Mouse (Mus musculus) MEL (cell line): ENCODE data around the gene Gm5426. TPM values are rescaled to one million over a fixed set of nuclear protein-coding genes. Genes with fewer than 3 reads are reported as not detected.

Experiments
- DNase-seq: peaks from one replicate; pipeline ENCODE4 v3.0.0; 2011; ENCODE audit warnings: low read depth, low spot score
- H3K27ac ChIP-seq: 2 replicates; pipeline ENCODE4 v1.5.1; 2012; ENCODE audit warnings: low read depth, mild to moderate bottlenecking, control low read depth, low read length, moderate library complexity; ENCODE audit not compliant: control insufficient read depth
- H3K27me3 ChIP-seq, 2 experiments: fragments of 150-350 bp in 1 of 2; sonication (generic) in 1 of 2; 2 replicates each; pipeline ENCODE4 v1.6.1; 2012; ENCODE audit warnings: low read length in 2 of 2, mild to moderate bottlenecking in 2 of 2, improper control_type of control experiment in 1 of 2, moderate library complexity in 1 of 2; ENCODE audit not compliant: insufficient read depth in 2 of 2, control insufficient read depth in 1 of 2
- H3K36me3 ChIP-seq, 2 experiments: 2 replicates each; pipeline ENCODE4 v1.6.1; 2012 to 2014; ENCODE audit warnings: low read length in 2 of 2, improper control_type of control experiment in 1 of 2, inconsistent platforms in 1 of 2, mild to moderate bottlenecking in 1 of 2; ENCODE audit not compliant: insufficient read depth in 2 of 2, control insufficient read depth in 1 of 2
- H3K4me1 ChIP-seq, 2 experiments: fragments of 150-350 bp in 1 of 2; sonication (generic) in 1 of 2; 2 replicates each; pipeline ENCODE4 v1.6.1; 2012; ENCODE audit warnings: low read length in 2 of 2, improper control_type of control experiment in 1 of 2, mild to moderate bottlenecking in 1 of 2; ENCODE audit not compliant: insufficient read depth in 2 of 2, control insufficient read depth in 1 of 2
- H3K4me3 ChIP-seq, 2 experiments: fragments of 150-350 bp in 1 of 2; sonication (generic) in 1 of 2; 2 replicates each; pipeline ENCODE4 v1.5.1; 2012; ENCODE audit warnings: low read depth in 2 of 2, low read length in 2 of 2, mild to moderate bottlenecking in 2 of 2, moderate library complexity in 2 of 2, control low read depth in 1 of 2, improper control_type of control experiment in 1 of 2; ENCODE audit not compliant: control insufficient read depth in 1 of 2, insufficient read depth in 1 of 2
- H3K79me2 ChIP-seq: 2 replicates; pipeline ENCODE4 v1.6.1; 2012; ENCODE audit warnings: mild to moderate bottlenecking, low read length, moderate library complexity; ENCODE audit not compliant: control insufficient read depth, poor library complexity, insufficient read depth
- H3K9ac ChIP-seq: 2 replicates; pipeline ENCODE4 v1.6.1; 2012; ENCODE audit warnings: low read depth, mild to moderate bottlenecking, control low read depth, low read length, moderate library complexity; ENCODE audit not compliant: control insufficient read depth, poor library complexity, severe bottlenecking
- H3K9me3 ChIP-seq: fragments of 150-350 bp; sonication (generic); replicated peaks from 2 replicates; pipeline ENCODE4 v1.6.1; 2012; ENCODE audit warnings: mild to moderate bottlenecking, low read length, improper control_type of control experiment, moderate library complexity; ENCODE audit not compliant: insufficient read depth
- BHLHE40 ChIP-seq: IDR thresholded peaks from 2 replicates; pipeline ENCODE4 v1.6.1; 2012; ENCODE audit warnings: low read depth, mild to moderate bottlenecking, inconsistent platforms, low read length, improper control_type of control experiment, borderline replicate concordance
- CHD1 ChIP-seq: IDR thresholded peaks from 2 replicates; pipeline ENCODE4 v1.6.1; 2012; ENCODE audit warnings: low read depth, mild to moderate bottlenecking, inconsistent platforms, low read length, improper control_type of control experiment
- CHD2 ChIP-seq: IDR thresholded peaks from 2 replicates; pipeline ENCODE4 v1.6.1; 2011; ENCODE audit warnings: low read length, improper control_type of control experiment
- E2F4 ChIP-seq: IDR thresholded peaks from 2 replicates; pipeline ENCODE4 v1.6.1; 2011; ENCODE audit warnings: low read depth, low read length, improper control_type of control experiment, borderline replicate concordance
- ELF1 ChIP-seq: IDR thresholded peaks from 2 replicates; pipeline ENCODE4 v1.6.1; 2014; ENCODE audit warnings: low read depth, mild to moderate bottlenecking, inconsistent platforms, low read length, improper control_type of control experiment, moderate library complexity
- JUND ChIP-seq: IDR thresholded peaks from 2 replicates; pipeline ENCODE4 v1.6.1; 2011; ENCODE audit warnings: low read depth, mild to moderate bottlenecking, improper control_type of control experiment, low read length
- MAX ChIP-seq: IDR thresholded peaks from 2 replicates; pipeline ENCODE4 v1.6.1; 2011; ENCODE audit warnings: low read length, improper control_type of control experiment
- MAZ ChIP-seq: IDR thresholded peaks from 2 replicates; pipeline ENCODE4 v1.6.1; 2012; ENCODE audit warnings: low read depth, mild to moderate bottlenecking, inconsistent platforms, low read length, improper control_type of control experiment
- MYB ChIP-seq: IDR thresholded peaks from 2 replicates; pipeline ENCODE4 v1.6.1; 2011; ENCODE audit warnings: mild to moderate bottlenecking, low read depth, low read length, improper control_type of control experiment
- MYC ChIP-seq: IDR thresholded peaks from 2 replicates; pipeline ENCODE4 v1.6.1; 2011; ENCODE audit warnings: low read depth, mild to moderate bottlenecking, low read length, improper control_type of control experiment, moderate library complexity
- NRF1 ChIP-seq: IDR thresholded peaks from 2 replicates; pipeline ENCODE4 v1.6.1; 2014; ENCODE audit warnings: low read depth, mild to moderate bottlenecking, inconsistent platforms, low read length, improper control_type of control experiment, moderate library complexity; ENCODE audit not compliant: poor library complexity, insufficient read depth, severe bottlenecking
- POLR2A ChIP-seq, 2 experiments: IDR thresholded peaks; 2 replicates each; pipeline ENCODE4 v1.6.1; 2011 to 2012; ENCODE audit warnings: low read length in 2 of 2, mild to moderate bottlenecking in 2 of 2, control low read depth in 1 of 2, improper control_type of control experiment in 1 of 2, low read depth in 1 of 2, moderate library complexity in 1 of 2; ENCODE audit not compliant: control insufficient read depth in 1 of 2, insufficient read depth in 1 of 2, poor library complexity in 1 of 2
- POLR2AphosphoS2 ChIP-seq: IDR thresholded peaks from 2 replicates; pipeline ENCODE4 v1.6.1; 2011; ENCODE audit warnings: low read length, improper control_type of control experiment
- POLR2AphosphoS5 ChIP-seq: IDR thresholded peaks from 2 replicates; pipeline ENCODE4 v1.6.1; 2012; ENCODE audit warnings: low read depth, borderline replicate concordance, mild to moderate bottlenecking, inconsistent platforms, low read length, moderate library complexity, mixed read lengths
- SIN3A ChIP-seq: IDR thresholded peaks from 2 replicates; pipeline ENCODE4 v1.6.1; 2012; ENCODE audit warnings: low read length, improper control_type of control experiment, inconsistent platforms
- SMC3 ChIP-seq: IDR thresholded peaks from 2 replicates; pipeline ENCODE4 v1.6.1; 2011; ENCODE audit warnings: low read depth, low read length, improper control_type of control experiment
- TCF12 ChIP-seq: IDR thresholded peaks from 2 replicates; pipeline ENCODE4 v1.6.1; 2014; ENCODE audit warnings: low read depth, mild to moderate bottlenecking, inconsistent platforms, low read length, improper control_type of control experiment, moderate library complexity
- USF1 ChIP-seq: IDR thresholded peaks from 2 replicates; pipeline ENCODE4 v1.6.1; 2014; ENCODE audit warnings: low read depth, mild to moderate bottlenecking, inconsistent platforms, low read length, improper control_type of control experiment, moderate library complexity
- USF2 ChIP-seq, 2 experiments: IDR thresholded peaks; 2 replicates each; pipeline ENCODE4 v1.6.1; 2011 to 2012; ENCODE audit warnings: improper control_type of control experiment in 2 of 2, low read length in 2 of 2, borderline replicate concordance in 1 of 2, inconsistent platforms in 1 of 2, low read depth in 1 of 2, mild to moderate bottlenecking in 1 of 2; ENCODE audit not compliant: insufficient read depth in 1 of 2
- ZC3H11A ChIP-seq: IDR thresholded peaks from 2 replicates; pipeline ENCODE4 v1.6.1; 2012; ENCODE audit warnings: low read depth, mild to moderate bottlenecking, inconsistent platforms, low read length, improper control_type of control experiment
- ZNF384 ChIP-seq: IDR thresholded peaks from 2 replicates; pipeline ENCODE4 v1.6.1; 2012; ENCODE audit warnings: low read depth, mild to moderate bottlenecking, inconsistent platforms, low read length, improper control_type of control experiment
- polyA plus RNA-seq, 2 experiments: library from polyadenylated mRNA; stranded (reverse) in 1 of 2; unstranded in 1 of 2; fragments of >175 nt in 1 of 2; fragments of >200 nt in 1 of 2; gene quantifications; 2 replicates each; pipeline versions ENCODE4 v1.2.1 to v1.2.4; 2012; ENCODE audit warnings: low replicate concordance in 2 of 2, low read depth in 1 of 2; ENCODE audit not compliant: insufficient read length in 2 of 2, insufficient read depth in 1 of 2, missing spikeins in 1 of 2
- total RNA-seq: library from RNA; depleted of rRNA; stranded (reverse); fragments of 300-350 nt; gene quantifications from 2 replicates; pipeline ENCODE4 v1.2.3, GENCODE M21; 2012

Gene Gm5426
- total and polyA plus RNA-seq, 3 experiments = 1.0 TPM; not detected in 2

GRCm38 (mm10) chr10:96173771-96174170 is 37.4 kb downstream of the Gm5426 start:
- no peak for TF ChIP-seq NRF1
- no peak for TF ChIP-seq USF2 (IDR thresholded peaks at IDR 0.05; ENCODE audit: borderline replicate concordance in 1 of 2, insufficient read depth in 1 of 2, low read depth in 1 of 2, low read length in 2 of 2)
- no peak for TF ChIP-seq ZNF384
- no peak for TF ChIP-seq SMC3
- TF ChIP-seq CHD1 = no peak
- no peak for TF ChIP-seq MYC
- TF ChIP-seq BHLHE40 = no peak
- TF ChIP-seq ZC3H11A = no peak
- TF ChIP-seq CHD2 = no peak
- no peak for TF ChIP-seq TCF12
- no peak for TF ChIP-seq MAZ
- no peak for TF ChIP-seq USF1
- no peak for TF ChIP-seq JUND
- no peak for TF ChIP-seq POLR2AphosphoS5
- no peak for TF ChIP-seq POLR2AphosphoS2
- H3K4me1 ChIP-seq = peaks cover under 1 to 3% of the 10 kb centered on the region in 2 experiments
- H3K9ac ChIP-seq = no peak overlapping the region
- no peaks in the 10 kb centered on the region for H3K79me2 ChIP-seq
- H3K36me3 ChIP-seq = 0 out of 4 replicates have a peak, but pooled peaks cover 0 to 2% of the 10 kb centered on the region in 2 experiments
- no peak for DNase-seq
- no peaks in the 10 kb centered on the region for H3K9me3 ChIP-seq
- no peak overlapping the region for H3K27ac ChIP-seq
- H3K27me3 ChIP-seq = no peaks in the 10 kb centered on the region; a peak in 1 of 4 replicates
- H3K4me3 ChIP-seq = no peak overlapping the region

DNA sequence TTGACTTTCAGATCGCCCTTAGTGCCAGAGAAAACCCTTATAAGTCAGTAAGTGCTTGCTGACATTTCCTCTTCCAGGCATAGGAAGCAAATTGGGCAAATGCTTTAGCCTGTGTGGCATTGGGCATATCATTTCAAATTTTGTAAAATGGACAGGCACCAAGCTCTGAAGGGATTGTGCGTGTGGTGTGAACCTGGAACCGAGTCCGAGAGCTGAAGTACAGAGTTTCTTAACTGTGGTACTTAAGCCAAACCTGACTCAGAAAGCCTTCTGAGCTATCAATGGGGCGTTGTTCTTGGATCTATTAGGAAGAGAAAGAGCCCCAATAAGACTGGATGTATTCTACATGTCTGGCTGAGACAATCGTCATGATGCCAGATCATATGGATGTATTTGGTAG is 40.5 kb downstream of the Gm5426 start:
- no peaks in the 10 kb centered on the region; a peak in 1 of 4 replicates for H3K27me3 ChIP-seq
- H3K4me3 ChIP-seq = no peak overlapping the region
- H3K9ac ChIP-seq = no peak overlapping the region
- peaks cover 0 to 14% of the 10 kb centered on the region in 2 experiments; a peak in 2 of 4 replicates for H3K36me3 ChIP-seq
- H3K27ac ChIP-seq = no peak overlapping the region
- TF ChIP-seq E2F4 = no peak
- TF ChIP-seq ELF1 = no peak
- no peak for TF ChIP-seq MAZ
- no peak for TF ChIP-seq SIN3A
- no peak for TF ChIP-seq MAX
- TF ChIP-seq CHD1 = no peak
- no peak for TF ChIP-seq NRF1
- TF ChIP-seq MYC = no peak
- TF ChIP-seq USF1 = no peak
- TF ChIP-seq MYB = no peak
- no peak for TF ChIP-seq TCF12
- no peak for TF ChIP-seq POLR2AphosphoS5
- TF ChIP-seq POLR2A (IDR thresholded peaks at IDR 0.05; ENCODE audit: control insufficient read depth in 1 of 2, insufficient read depth in 1 of 2, low read depth in 1 of 2, low read length in 2 of 2, poor library complexity in 1 of 2) = no peak
- no peaks in the 10 kb centered on the region for H3K9me3 ChIP-seq
- peaks cover 9 to 22% of the 10 kb centered on the region in 2 experiments for H3K4me1 ChIP-seq
- no peaks in the 10 kb centered on the region for H3K79me2 ChIP-seq
- no peak for DNase-seq
